Mouse (Mus musculus) megakaryocyte, adult 5-6 weeks (primary cell): ENCODE data around the gene Mtor. TPM values are rescaled to one million over a fixed set of nuclear protein-coding genes. Genes with fewer than 3 reads are reported as not detected.

ENCODE experiments used
- ATAC-seq: 2 replicates; pipeline ENCODE4 v1.8.0; 2016; ENCODE audit warnings: mild to moderate bottlenecking, inconsistent platforms; ENCODE audit not compliant: poor library complexity, severe bottlenecking
- total RNA-seq, 2 experiments: library from RNA; stranded (forward) in 1 of 2; stranded (reverse) in 1 of 2; fragments of 153-499, 151-499 nt in 1 of 2; fragments of 221-1000, 200-1000 nt in 1 of 2; gene quantifications; 2 replicates each; pipeline versions ENCODE4 v1.2.3 to v1.2.4; 2015 to 2017

Mtor gene
- total RNA-seq, 2 experiments from 2014 or later = 10.8 to 14.2 TPM

DNA sequence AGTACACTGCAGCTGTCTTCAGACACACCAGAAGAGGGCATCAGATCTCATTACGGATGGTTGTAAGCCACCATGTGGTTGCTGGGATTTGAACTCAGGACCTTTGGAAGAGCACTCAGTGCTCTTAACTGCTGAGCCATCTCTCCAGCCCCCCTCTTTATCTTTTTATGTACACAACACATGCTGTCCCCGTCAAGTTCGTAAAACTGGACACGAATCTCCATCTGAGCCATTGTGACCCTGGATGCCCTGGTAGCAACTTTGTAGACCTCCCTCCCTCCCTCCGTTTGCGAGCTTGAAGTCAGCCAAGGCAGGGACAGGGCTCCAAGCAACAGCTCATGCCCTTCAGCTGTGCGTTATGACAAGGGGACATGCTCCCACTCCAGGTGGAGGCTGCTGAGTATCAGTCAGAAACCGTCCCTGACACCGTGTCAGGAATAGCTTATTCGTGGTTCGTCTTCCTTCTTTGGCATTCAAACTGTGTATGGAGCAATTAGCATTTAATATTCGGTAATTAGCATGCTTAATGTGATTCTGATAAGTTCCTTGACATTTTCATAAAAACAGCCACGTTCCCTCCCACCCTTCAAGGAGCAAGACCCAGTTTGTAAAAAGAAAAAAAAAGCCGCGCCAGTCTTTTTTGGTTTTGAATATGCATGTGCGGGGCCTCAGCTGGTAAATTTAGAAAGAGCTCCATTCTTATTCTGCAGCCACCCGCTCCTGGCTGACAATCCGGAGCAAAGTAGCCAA is 142.2 kb downstream of the Mtor start:
- ATAC-seq = no peak

- peak; percentile 98 for ATAC-seq
These were observed 142.8 kb downstream of the Mtor start, which contains the start of gene Srm for GRCm38 (mm10) chr4:148591171-148591630. Srm (plus strand) TSS chr4:148591503.

GRCm38 (mm10) chr4:148591637-148592380 is 143.4 kb downstream of the Mtor start:
- peak; percentile 5; the same call in 1 of the 2 replicates for ATAC-seq

DNA sequence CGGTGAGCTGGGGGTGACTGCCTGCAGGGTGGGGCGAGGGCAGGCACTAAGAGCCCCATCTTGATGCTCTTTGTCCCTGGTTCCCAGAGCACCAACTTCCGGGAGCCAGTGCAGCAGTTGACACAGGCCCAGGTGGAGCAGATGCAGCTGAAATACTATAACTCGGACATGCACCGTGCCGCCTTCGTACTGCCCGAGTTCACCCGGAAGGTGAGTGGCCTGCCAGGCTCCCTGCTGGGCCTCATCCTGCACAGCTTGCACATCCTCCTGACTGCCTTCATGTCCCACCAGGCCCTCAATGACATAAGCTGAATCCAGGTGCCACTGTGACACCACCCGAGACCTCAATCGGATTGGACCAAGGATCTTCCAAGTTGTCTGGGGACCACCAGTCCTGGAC is 145.6 kb downstream of the Mtor start:
- no peak for ATAC-seq

DNA sequence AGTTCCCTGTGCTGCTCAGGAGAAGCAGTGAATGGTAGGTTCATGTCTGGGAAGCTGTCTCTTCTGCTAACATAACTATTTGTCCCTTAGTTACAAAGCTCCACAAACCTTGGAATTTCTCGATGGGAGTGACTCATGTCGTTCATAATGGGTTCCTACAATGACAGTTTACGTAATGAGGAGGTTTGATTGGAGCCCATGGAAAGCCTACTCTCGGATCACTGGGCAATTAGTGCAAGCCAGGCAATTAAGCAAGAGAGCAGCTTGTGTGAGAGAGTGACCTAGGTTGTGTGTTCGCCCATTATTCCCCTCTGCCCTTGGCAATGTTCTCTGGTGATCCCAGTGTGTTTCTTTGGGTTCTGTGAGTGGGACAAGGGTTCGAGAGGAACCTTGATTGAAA is 147.5 kb downstream of the Mtor start:
- no peak for ATAC-seq

DNA sequence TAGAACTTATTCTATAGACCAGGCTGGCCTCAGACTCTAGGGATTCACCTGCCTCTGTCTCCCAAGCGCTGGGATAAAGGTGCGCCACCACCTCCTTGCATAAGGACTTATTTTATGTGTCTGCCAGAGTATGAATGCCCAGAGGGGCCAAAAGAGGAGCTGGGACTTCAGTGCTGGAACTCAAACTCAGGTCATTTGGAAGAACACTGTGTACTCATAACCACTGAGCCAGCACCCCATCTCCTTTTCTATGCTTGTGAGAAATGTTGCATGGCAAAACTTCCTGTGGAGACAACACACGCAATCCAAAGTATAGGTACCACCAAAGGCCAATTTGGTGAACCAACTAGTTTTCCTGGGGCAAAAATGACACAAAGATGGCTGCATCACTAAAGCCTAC is 148.3 kb downstream of the Mtor start:
- no peak for ATAC-seq

- no peak for ATAC-seq
These were observed 150.4 kb downstream of the Mtor start for GRCm38 (mm10) chr4:148598826-148599225.

- ATAC-seq = no peak
These were observed 151.9 kb downstream of the Mtor start for GRCm38 (mm10) chr4:148600316-148600715.

- no peak for ATAC-seq
These were observed 153.5 kb downstream of the Mtor start for GRCm38 (mm10) chr4:148601871-148602270.

DNA sequence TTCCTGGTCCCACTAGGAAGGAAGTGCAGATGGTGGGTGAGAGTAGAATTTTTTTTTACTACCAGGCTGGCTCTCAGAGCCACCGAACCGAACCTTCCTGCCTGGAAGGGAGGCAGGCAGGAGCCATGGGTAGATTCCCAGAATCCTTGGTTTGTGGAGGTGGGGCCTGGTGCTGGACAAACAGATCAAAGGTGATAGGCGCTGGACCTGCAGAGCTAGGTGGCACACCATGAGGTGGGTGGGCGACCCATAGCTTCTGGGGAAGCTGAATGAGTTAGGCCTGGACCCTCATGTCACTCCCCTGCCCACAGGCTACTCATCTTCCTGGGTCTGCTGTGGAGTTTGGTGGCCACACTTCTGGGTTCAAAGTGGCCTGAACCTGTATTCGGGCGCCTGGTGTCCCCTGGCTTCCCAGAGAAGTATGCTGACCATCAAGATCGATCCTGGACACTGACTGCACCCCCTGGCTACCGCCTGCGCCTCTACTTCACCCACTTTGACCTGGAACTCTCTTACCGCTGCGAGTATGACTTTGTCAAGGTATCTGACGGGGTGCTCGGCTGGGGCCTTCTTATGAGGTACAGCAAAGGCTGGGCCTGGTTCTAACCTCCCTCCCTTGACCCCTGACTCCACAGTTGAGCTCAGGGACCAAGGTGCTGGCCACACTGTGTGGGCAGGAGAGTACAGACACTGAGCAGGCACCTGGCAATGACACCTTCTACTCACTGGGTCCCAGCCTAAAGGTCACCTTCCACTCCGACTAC is 154.1 kb downstream of the Mtor start, which contains the start of gene Masp2:
TSS of gene Masp2 (plus strand) at position 198 of the 764 bp plus-strand sequence.
- ATAC-seq = no peak

DNA sequence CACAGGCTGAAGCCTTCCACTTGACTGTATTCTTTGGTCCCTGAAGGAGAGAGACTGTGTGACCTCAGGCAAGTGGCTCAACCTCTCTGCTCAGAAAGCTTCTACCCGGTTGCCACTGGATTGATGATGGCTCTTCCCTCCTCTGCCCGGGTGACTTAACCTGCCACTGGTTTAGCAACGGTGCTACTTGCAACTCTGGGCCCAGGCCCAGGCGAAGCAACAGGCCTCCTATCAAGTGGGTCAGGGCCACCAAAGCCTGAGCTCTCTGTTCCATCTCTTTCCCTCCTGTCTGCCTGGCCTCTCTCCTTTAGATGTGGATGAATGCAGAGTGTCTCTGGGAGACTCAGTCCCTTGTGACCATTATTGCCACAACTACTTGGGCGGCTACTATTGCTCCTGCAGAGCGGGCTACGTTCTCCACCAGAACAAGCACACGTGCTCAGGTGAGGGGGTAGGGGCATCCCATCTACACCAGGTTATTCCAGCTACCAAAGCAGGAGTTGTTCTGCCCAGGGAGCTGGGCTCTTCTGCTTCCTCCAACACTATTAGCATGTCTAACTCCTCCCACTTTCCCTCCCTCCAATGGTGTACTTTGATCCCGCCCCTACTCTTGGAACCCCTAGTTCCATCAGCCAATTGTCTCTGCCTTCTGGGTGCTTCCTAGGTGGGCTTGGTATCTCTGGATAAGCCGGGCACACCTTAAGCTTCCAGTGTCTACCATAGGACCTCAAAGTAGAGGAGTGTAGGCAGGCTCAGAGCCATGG is 155.1 kb downstream of the Mtor start:
- no peak for ATAC-seq

DNA sequence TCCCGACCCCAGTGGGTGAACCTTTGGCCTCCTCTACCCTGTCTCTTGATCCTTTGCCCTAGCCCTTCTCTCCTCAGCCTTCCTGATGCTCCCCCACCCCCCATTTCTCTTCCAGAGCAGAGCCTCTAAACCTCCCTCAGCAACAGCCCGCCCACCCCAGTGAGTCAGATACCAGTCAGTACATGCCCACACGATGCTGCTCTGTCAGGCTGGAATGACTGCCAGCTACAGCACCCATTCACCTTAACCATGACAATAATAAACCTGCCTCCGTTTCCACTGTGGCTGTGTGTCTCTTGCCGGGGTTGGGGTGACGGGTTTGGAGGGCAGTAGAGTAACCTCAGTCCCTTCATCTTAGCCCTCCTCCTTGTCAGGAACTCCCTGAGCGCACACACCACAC is 155.7 kb downstream of the Mtor start:
- ATAC-seq = no peak

DNA sequence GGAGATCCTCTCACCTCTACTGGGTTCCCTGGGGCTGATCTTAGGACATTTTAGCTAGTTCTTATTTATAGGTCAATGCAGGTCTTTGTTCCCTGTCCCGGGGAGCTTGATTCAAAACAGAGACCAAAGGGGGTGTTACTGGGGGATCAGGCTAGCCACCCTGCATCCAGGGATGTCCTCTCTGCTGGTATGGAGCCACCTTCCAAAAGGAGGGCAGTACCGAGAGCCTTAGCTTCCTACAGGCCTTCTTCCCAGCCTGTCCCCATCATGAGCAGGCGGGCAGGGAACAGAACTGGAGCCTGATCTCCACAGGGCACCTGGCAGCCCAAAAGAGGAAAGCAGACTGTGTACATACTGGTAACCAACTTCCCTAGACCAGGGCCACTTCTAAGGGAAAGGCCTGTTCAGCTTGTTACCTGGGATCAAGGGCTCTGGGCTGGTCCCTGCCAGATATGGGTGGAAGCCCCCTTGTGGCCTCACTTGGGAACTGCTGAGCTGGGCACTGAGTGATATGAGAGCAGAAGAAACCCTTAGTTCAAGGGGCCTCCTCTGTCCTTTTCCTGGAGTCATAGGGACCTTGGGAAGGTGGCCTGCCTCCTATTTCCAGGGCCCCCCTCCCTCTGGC is 156.2 kb downstream of the Mtor start:
- ATAC-seq = peak; percentile 79

Other genes with a start within 250 kb of the Mtor start
- gene Disp3, start 160.6 kb upstream of the Mtor start, total RNA-seq (2015) = not detected in 2 replicates
- gene Disp3, start 160.6 kb upstream of the Mtor start, total RNA-seq (2017) = not detected in 2 replicates
- 5.6 and 7.6 TPM in 2 replicates for gene Ubiad1, start 3.8 kb upstream of the Mtor start, total RNA-seq (2015)
- gene Ubiad1, start 3.8 kb upstream of the Mtor start, total RNA-seq (2017) = 6.4 and 7.7 TPM in 2 replicates
- gene Angptl7, start 51.8 kb downstream of the Mtor start, total RNA-seq (2015) = not detected in 2 replicates
- not detected in 2 replicates for gene Angptl7, start 51.8 kb downstream of the Mtor start, total RNA-seq (2017)
- 47.0 and 48.7 TPM in 2 replicates for gene Exosc10, start 109.8 kb downstream of the Mtor start, total RNA-seq (2015)
- 42.4 and 42.8 TPM in 2 replicates for gene Exosc10, start 109.8 kb downstream of the Mtor start, total RNA-seq (2017)
- 21.0 and 27.3 TPM in 2 replicates for gene Srm, start 142.9 kb downstream of the Mtor start, total RNA-seq (2015)
- 4.7 and 8.5 TPM in 2 replicates for gene Srm, start 142.9 kb downstream of the Mtor start, total RNA-seq (2017)
- 0.21 TPM in 1 of 2 replicates, not detected in the other for gene Masp2, start 153.9 kb downstream of the Mtor start, total RNA-seq (2015)
- gene Masp2, start 153.9 kb downstream of the Mtor start, total RNA-seq (2017) = 0.77 TPM in 1 of 2 replicates, not detected in the other
- 193 and 196 TPM in 2 replicates for gene Tardbp, start 178.4 kb downstream of the Mtor start, total RNA-seq (2015)
- gene Tardbp, start 178.4 kb downstream of the Mtor start, total RNA-seq (2017) = 339 and 406 TPM in 2 replicates
- gene Gm572, start 194.7 kb downstream of the Mtor start, total RNA-seq (2015) = 0.23 and 0.29 TPM in 2 replicates
- gene Gm572, start 194.7 kb downstream of the Mtor start, total RNA-seq (2017) = not detected in 2 replicates